Mouse (Mus musculus): ENCODE data around the gene Dhx58. TPM values are rescaled to one million over a fixed set of nuclear protein-coding genes. Genes with fewer than 3 reads are reported as not detected.

The Dhx58 gene
- polyA plus RNA-seq, 1 experiment from 2014 or later: 3.5 TPM

DNA sequence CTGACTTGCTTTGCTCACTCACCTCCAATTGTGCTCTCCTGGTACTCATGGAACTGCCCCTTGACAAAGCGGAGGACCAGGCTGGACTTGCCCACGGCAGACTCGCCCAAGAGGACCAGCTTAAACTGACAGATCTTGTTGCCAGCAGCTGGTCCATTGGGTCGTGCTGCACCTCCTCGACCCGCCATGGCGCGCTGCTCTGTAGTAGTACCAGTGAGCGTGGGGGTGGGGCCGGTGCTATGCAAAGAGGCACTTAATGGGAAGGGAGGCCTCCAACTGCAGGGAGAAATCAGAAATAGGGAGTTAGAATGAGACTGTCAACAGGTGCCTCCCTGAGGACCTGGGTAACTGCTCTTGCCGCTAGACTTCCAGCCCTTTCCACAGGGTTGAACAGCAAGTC, 15.8 kb upstream of the Dhx58 start:
- no peak for DNase-seq (ENCODE audit: low spot score)
- Histone ChIP-seq H3K4me3 (no peak overlapping the region), H3K27ac (replicated peaks) (no peak overlapping the region), H3K27me3 (ENCODE audit: low read depth, poor library complexity, severe bottlenecking) (no peaks in the 10 kb centered on the region), H3K4me1 (peaks cover 34% of the 10 kb centered on the region), H3K9me3 (replicated peaks) (no peaks in the 10 kb centered on the region), H3K36me3 (peaks cover 53% of the 10 kb centered on the region)
- 89% methylated on average over 11 of the region's 11 CpGs for WGBS

DNA sequence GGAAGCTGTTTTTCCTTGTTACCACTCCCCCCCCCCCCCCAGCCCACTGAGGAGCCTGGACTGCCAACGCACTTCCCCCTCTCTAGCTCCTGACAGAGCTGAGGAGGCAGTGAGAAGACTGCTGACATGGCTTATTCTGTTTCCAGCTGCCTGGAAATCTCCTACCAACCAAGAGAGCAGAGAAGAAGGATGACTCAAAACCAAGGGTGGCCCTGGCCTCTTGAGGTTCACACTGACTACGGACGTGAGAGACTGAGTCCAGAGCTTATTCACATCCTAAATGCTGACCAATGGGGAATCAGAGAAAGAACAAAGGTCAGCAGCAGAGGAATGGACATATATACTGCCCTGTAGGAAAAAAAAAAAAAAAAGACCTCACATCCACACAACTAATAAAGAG, 15.2 kb upstream of the Dhx58 start:
- Histone ChIP-seq H3K9me3 (replicated peaks) (no peaks in the 10 kb centered on the region), H3K27ac (replicated peaks) (no peak overlapping the region), H3K4me1 (peaks cover 37% of the 10 kb centered on the region), H3K4me3 (no peak overlapping the region), H3K27me3 (ENCODE audit: low read depth, poor library complexity, severe bottlenecking) (no peaks in the 10 kb centered on the region), H3K36me3 (peaks cover 54% of the 10 kb centered on the region)
- DNase-seq (ENCODE audit: low spot score): no peak
- WGBS: 89% methylated on average over 3 of the region's 3 CpGs

DNA sequence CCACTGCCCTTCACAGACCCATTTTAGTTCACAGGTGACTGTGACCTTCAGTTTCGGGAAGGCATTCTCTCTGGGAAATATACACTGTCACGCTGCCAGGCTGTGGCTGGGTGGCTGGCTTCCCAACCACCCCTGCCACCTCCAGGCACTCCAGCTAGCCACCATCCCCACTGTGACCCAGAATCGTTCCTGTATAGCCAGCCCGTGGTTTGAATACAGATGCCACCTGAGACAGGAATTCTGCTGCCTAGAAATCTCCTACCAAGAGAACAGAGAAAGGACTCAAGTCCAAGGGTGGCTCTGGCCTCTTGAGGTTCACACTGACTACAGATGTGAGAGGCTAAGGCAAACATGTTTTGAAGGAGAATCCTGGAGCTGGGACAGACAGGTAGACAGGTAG, 14.8 kb upstream of the Dhx58 start:
- WGBS: 95% methylated on average over 4 of the region's 4 CpGs
- Histone ChIP-seq H3K9me3 (replicated peaks) (no peaks in the 10 kb centered on the region), H3K36me3 (peaks cover 54% of the 10 kb centered on the region), H3K27ac (replicated peaks) (no peak overlapping the region), H3K4me3 (no peak overlapping the region), H3K4me1 (peaks cover 41% of the 10 kb centered on the region), H3K27me3 (ENCODE audit: low read depth, poor library complexity, severe bottlenecking) (no peaks in the 10 kb centered on the region)
- no peak for DNase-seq (ENCODE audit: low spot score)

DNA sequence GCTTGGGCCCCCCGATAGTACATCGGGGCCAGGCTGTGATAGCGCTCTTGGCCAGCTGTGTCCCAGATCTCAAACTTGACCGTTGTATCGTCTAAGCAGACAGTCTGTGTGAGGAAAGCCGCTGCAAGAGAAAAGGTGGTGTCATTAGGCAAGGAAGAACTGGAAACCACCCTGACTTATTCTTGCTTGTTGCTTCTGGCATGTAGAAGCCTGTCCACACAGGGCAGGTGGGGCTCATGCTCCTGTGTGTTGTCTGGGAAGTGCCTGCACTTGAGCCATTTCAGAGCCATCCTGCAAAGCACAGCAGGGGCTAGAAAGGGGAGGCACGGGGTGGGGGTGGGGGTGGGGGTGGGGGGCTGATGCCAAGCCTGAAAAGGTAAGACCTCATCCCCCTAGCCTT, 14.4 kb upstream of the Dhx58 start:
- no peak for DNase-seq (ENCODE audit: low spot score)
- WGBS: 94% methylated on average over 7 of the region's 7 CpGs
- no peaks in the 10 kb centered on the region for H3K9me3 ChIP-seq (replicated peaks)
- H3K27me3 ChIP-seq (ENCODE audit: low read depth, poor library complexity, severe bottlenecking): no peaks in the 10 kb centered on the region
- peaks cover 45% of the 10 kb centered on the region for H3K4me1 ChIP-seq
- H3K27ac ChIP-seq (replicated peaks): no peak overlapping the region
- peaks cover 54% of the 10 kb centered on the region for H3K36me3 ChIP-seq
- H3K4me3 ChIP-seq: no peak overlapping the region

DNA sequence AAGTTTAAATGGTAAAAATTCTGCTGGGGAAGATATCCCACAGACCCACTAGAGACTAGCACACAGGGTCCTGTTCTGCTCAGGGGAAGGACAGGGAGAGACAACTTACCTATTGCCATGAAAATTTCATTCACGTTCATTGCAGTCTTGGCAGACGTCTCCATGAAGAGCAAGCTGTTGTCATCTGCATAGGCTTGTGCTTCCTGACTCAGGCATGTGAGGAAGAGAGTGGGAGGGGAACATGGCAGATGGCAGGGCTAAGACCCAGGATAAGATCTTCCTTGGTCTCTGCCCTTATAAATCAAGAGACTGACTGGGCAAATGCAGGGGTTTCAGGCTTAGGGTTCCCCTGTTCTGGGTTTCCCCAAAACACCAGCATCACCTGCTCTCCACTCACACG, 12.6 kb upstream of the Dhx58 start:
- WGBS: 89% methylated on average over 3 of the region's 3 CpGs
- H3K9me3 ChIP-seq (replicated peaks): no peaks in the 10 kb centered on the region
- peaks cover 54% of the 10 kb centered on the region for H3K36me3 ChIP-seq
- no peak overlapping the region for H3K27ac ChIP-seq (replicated peaks)
- no peak overlapping the region for H3K4me3 ChIP-seq
- DNase-seq (ENCODE audit: low spot score): no peak
- peaks cover 52% of the 10 kb centered on the region for H3K4me1 ChIP-seq
- H3K27me3 ChIP-seq (ENCODE audit: low read depth, poor library complexity, severe bottlenecking): no peaks in the 10 kb centered on the region

DNA sequence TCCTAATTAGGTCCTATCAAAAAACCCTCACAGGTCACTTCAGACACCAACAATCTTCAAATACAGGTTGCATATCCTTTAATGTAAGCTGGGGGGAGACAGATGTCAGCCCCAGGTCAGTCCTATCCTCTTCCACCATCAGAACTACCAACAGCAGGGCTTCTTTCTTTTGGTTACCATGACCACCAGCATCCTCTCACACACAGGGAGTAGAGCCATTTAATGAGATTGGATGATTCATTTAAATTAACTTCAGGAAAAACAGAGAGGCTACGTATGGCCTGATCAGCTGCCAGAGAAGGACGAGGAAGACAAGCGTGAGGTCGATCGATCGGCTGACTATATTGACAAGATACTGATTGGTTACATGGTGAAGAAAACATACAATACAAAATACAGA, 10.9 kb upstream of the Dhx58 start:
- Histone ChIP-seq H3K27ac (replicated peaks) (no peak overlapping the region), H3K4me3 (no peak overlapping the region), H3K4me1 (peaks cover 50% of the 10 kb centered on the region), H3K36me3 (peaks cover 61% of the 10 kb centered on the region), H3K27me3 (ENCODE audit: low read depth, poor library complexity, severe bottlenecking) (no peaks in the 10 kb centered on the region), H3K9me3 (replicated peaks) (no peaks in the 10 kb centered on the region)
- WGBS: 85% methylated on average over 6 of the region's 6 CpGs
- DNase-seq (ENCODE audit: low spot score): no peak

DNA sequence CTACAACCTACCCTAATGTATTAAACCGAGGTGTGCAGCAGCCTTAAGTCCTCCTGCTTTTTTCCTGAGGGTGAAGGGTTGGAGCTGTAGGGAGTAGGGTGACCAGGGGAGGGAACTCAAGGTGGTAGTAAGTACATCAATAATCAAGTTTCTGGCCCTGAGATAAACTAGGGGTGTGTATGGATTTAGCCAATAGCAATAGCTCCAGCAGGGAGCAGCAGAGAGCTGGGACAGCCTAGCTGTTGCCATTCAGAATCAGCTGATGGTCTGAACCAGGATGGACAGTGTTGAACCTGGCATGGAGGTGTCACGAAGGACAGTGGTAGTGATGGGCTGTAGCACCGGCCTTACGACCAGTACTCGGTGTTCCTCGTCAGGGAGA, 10.5 kb upstream of the Dhx58 start:
- Histone ChIP-seq H3K4me1 (peaks cover 50% of the 10 kb centered on the region), H3K4me3 (peak overlapping the region; percentile 42), H3K27me3 (ENCODE audit: low read depth, poor library complexity, severe bottlenecking) (no peaks in the 10 kb centered on the region), H3K36me3 (peaks cover 61% of the 10 kb centered on the region), H3K9me3 (replicated peaks) (no peaks in the 10 kb centered on the region), H3K27ac (replicated peaks) (peak overlapping the region; percentile 98)
- DNase-seq (ENCODE audit: low spot score): peak; percentile 68
- 46% methylated on average over 6 of the region's 6 CpGs for WGBS

DNA sequence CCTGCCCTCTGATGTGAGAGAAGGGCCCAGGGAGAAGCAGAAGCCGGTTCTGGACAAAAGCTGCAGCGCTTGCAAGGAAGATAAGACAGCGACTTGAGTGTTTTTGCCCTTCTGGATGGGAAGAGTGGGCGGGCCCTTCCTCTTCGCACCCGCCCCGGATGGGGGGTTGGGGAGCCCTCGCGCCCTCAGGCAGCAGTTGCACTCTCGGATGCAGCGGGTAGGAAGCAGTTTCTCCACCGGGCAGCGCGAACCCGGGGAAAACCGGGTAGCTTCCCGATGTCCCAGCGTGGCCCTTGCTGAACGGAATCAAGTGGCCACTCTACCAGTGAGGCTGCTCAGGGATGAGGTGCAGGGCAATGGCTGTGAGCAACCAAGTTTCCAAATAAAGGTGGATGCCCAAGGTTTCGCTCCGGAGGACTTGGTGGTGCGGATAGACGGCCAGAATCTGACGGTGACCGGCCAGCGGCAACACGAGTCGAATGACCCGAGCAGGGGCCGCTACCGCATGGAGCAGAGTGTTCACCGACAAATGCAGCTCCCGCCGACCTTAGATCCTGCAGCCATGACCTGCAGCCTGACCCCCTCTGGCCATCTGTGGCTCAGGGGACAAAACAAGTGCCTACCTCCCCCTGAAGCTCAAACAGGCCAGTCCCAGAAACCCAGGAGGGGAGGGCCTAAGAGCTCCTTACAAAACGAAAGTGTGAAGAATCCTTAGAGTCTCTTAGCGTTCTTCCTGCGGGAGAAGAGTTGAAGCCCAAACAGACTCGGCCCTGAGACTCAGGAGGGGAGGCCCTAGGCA, 9.9 kb upstream of the Dhx58 start, which contains the start of gene Hspb9:
Hspb9 (plus strand) TSS at position 116 of the 799 bp plus-strand sequence.
- H3K27me3 ChIP-seq (ENCODE audit: low read depth, poor library complexity, severe bottlenecking): no peaks in the 10 kb centered on the region
- H3K4me3 ChIP-seq: peak within 1 kb of the TSS; percentile 91
- peak within 1 kb of the TSS; percentile 98 for H3K27ac ChIP-seq (replicated peaks)
- peaks cover 61% of the 10 kb centered on the region for H3K36me3 ChIP-seq
- no peaks in the 10 kb centered on the region for H3K9me3 ChIP-seq (replicated peaks)
- whole genome bisulfite sequencing: 2% methylated on average over 38 of the region's 38 CpGs
- peaks cover 50% of the 10 kb centered on the region for H3K4me1 ChIP-seq
- peak; percentile 68 for DNase-seq (ENCODE audit: low spot score)

DNA sequence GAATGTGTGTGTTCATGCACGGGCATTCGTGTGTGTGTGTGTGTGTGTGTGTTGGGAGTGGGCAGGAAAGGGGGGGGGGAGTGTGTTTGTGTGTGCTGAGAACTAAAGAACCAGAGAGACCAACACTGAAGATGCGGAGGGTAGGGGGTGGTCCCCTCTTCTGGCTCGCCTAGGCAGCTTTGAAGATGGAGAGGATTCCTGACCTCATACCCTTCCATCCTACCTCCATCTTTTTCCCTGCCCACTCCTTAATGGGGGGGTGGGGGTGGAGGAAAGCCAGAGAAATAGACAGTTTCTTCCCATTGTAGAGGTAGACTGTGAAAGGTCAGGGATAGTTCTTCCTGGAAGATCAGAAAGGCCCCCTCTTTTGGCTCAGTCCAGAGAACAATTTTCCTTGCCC, 9.1 kb upstream of the Dhx58 start:
- Histone ChIP-seq H3K36me3 (peaks cover 61% of the 10 kb centered on the region), H3K9me3 (replicated peaks) (no peaks in the 10 kb centered on the region), H3K4me3 (peak overlapping the region; percentile 42), H3K27me3 (ENCODE audit: low read depth, poor library complexity, severe bottlenecking) (no peaks in the 10 kb centered on the region), H3K4me1 (peaks cover 50% of the 10 kb centered on the region), H3K27ac (replicated peaks) (peak overlapping the region; percentile 98)
- DNase-seq (ENCODE audit: low spot score): no peak
- 52% methylated on average over 4 of the region's 4 CpGs for WGBS

DNA sequence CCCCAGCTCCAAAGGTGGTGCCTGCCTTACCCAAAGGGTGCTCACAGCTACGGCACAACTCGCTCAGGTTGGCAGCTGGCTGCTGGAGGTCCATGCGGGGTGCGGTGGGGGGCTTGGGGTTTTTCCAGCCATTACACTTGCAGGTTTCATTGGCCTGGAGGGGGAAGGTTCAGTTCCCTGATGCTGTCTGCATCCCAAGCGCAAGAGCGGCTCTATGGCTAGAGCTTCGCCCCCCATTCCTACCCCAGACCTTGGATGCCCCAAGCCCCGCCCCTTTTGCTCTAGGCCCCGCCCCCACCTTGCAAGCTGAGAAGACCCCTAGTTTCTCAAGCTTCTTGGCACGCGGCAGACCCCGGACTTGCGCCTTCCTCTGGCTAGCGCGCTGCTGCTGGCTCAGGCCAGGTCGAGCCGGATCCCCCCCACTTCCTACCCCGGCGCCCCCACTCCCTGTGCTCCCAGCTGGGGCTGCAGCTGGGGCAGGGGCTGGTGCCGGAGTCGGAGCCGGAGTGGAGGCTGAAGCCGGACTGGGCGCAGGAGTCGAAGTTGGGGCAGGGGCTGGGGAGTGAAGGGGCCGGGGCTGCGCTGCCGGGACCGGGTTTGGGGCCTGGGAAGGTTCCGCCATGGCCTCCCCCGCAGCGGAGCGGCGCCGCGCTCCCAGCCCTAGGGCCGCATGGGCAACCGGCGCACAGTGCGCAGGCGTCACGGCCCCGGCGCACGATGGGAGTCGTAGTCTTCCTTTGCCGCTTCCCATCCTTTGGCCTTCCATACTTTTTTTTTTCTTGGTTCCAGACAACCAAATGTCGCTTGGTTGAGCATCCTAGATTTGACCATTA, 7.9 kb upstream of the Dhx58 start, which contains the start of gene Kat2a:
Kat2a (minus strand) TSS at position 683 of the 833 bp plus-strand sequence.
- no peaks in the 10 kb centered on the region for H3K27me3 ChIP-seq (ENCODE audit: low read depth, poor library complexity, severe bottlenecking)
- H3K9me3 ChIP-seq (replicated peaks): no peaks in the 10 kb centered on the region
- H3K36me3 ChIP-seq: peaks cover 61% of the 10 kb centered on the region
- H3K27ac ChIP-seq (replicated peaks): peak within 1 kb of the TSS; percentile 98
- peaks cover 50% of the 10 kb centered on the region for H3K4me1 ChIP-seq
- 3% methylated on average over 48 of the region's 48 CpGs for WGBS
- DNase-seq (ENCODE audit: low spot score): peak; percentile 81
- peak within 1 kb of the TSS; percentile 91 for H3K4me3 ChIP-seq

DNA sequence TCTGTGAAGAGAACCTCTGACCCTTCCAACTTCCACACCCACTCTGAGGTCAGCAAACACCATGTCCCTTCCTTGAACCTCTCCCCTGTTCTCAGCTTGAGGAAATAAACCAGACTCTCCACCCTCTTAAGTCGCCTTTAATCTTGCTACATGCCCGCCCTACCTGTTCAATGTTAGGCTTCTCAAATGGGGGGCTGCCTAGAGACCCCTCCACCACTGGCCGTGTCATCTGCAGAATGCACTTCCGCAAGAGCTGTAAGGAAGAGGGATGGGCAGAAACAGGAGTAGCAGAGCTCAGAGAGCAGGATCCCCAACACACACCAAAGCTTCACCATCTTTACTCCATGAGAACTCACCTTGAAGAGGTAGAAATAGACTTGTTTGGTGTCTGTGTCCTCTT, 6.9 kb upstream of the Dhx58 start:
- H3K4me1 ChIP-seq: peaks cover 50% of the 10 kb centered on the region
- H3K36me3 ChIP-seq: peaks cover 61% of the 10 kb centered on the region
- 94% methylated on average over 4 of the region's 4 CpGs for WGBS
- H3K4me3 ChIP-seq: peak overlapping the region; percentile 91; the same call in 1 of the 2 replicates
- no peaks in the 10 kb centered on the region for H3K27me3 ChIP-seq (ENCODE audit: low read depth, poor library complexity, severe bottlenecking)
- no peak for DNase-seq (ENCODE audit: low spot score)
- no peak overlapping the region for H3K27ac ChIP-seq (replicated peaks)
- H3K9me3 ChIP-seq (replicated peaks): no peaks in the 10 kb centered on the region

DNA sequence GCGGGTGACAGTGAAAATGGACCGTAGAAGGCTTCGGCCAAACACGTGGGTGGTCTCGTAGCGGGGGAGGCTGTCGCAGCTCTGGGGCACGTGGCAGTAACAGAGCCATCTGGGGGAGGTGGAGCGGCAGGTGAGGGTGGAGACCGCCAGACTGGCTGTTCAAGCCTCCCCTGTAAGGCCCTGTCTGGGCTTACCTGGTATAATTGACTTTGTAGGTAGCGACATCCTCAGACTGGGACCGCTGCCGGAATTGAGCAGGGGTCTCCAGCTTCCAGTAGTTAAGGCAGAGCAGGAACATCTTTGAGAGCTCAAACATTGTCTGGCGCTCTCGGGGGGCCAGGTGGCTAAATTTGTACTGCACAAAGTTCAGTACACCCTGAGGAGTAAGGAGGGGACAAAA, 6.5 kb upstream of the Dhx58 start:
- no peaks in the 10 kb centered on the region for H3K9me3 ChIP-seq (replicated peaks)
- H3K4me1 ChIP-seq: peaks cover 50% of the 10 kb centered on the region
- no peak for DNase-seq (ENCODE audit: low spot score)
- H3K36me3 ChIP-seq: peaks cover 61% of the 10 kb centered on the region
- no peak overlapping the region for H3K27ac ChIP-seq (replicated peaks)
- 97% methylated on average over 15 of the region's 15 CpGs for WGBS
- no peaks in the 10 kb centered on the region for H3K27me3 ChIP-seq (ENCODE audit: low read depth, poor library complexity, severe bottlenecking)
- peak overlapping the region; percentile 91; the same call in 1 of the 2 replicates for H3K4me3 ChIP-seq

Measured in midbrain, embryonic 10.5 days (tissue).